Mouse (Mus musculus) lung, postnatal 0 days (tissue): ENCODE data around the gene Rmdn2.

Experiments
- CTCF ChIP-seq: IDR thresholded peaks from 2 replicates; pipeline ENCODE4 v1.5.1; 2016; ENCODE audit warnings: antibody characterized with exemption, mild to moderate bottlenecking
- EP300 ChIP-seq: IDR thresholded peaks from 2 replicates; pipeline ENCODE4 v1.6.1; 2016; ENCODE audit warnings: antibody characterized with exemption, mild to moderate bottlenecking, control low read depth

- no peak for TF ChIP-seq EP300
- no peak for TF ChIP-seq CTCF
Measured at GRCm38 (mm10) chr17:79709718-79710117, 98.1 kb downstream of the Rmdn2 start.
